Mouse (Mus musculus): ENCODE results near the gene Gm20388. TPM values are rescaled to one million over a fixed set of nuclear protein-coding genes. Genes with fewer than 3 reads are reported as not detected.
"Not testable (repeated sequence)": the region's sequence is repeated elsewhere in the genome, so short reads cannot be mapped to it uniquely, and the experiment has no call there.

Gm20388 gene
- polyA plus RNA-seq, 1 experiment from 2014 or later = 1.4 TPM

DNA sequence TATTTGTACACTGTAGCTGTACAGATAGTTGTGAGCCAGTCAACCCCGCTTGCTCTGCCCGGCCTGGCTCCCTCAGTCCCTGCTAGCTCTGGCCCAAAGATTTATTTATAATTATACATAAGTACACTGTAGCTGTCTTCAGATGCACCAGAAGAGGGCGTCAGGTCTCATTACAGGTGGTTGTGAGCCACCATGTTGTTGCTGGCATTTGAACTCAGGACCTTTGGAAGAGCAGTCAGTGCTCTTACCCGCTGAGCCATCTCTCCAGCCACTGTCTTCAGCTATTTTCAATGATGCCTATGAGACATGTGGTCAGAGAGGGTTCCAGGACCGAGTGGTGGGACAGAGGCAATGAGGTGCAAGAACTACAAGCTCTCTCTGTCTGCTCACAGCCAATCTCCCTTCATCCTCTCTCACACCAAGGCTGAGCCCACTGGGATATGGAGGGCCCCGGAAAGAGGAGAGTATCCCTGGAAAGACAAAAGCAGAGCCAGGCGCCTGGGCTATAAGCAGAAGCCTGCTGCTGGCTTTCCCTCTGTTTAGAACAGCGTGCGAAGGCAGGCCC, 1757.4 kb downstream of the Gm20388 start:
- H3K4me1 ChIP-seq (ENCODE audit: control insufficient read depth, low read depth, low read length); H3K4me2 ChIP-seq (ENCODE audit: low read depth, low read length); H3K9me3 ChIP-seq (replicated peaks; ENCODE audit: control insufficient read depth, low read length); H3K27ac ChIP-seq (ENCODE audit: low read length); H3K27me3 ChIP-seq (ENCODE audit: control insufficient read depth, insufficient read depth, low read depth, low read length); H3K36me3 ChIP-seq (ENCODE audit: control insufficient read depth, insufficient read depth); H3K4me3 ChIP-seq (ENCODE audit: low read depth, low read length); H3K9ac ChIP-seq (ENCODE audit: low read depth, low read length); ATAC-seq (ENCODE audit: low read depth): not testable (repeated sequence)
- 52% methylated on average over 9 of the region's 9 CpGs for WGBS (ENCODE audit: insufficient replicate concordance)

DNA sequence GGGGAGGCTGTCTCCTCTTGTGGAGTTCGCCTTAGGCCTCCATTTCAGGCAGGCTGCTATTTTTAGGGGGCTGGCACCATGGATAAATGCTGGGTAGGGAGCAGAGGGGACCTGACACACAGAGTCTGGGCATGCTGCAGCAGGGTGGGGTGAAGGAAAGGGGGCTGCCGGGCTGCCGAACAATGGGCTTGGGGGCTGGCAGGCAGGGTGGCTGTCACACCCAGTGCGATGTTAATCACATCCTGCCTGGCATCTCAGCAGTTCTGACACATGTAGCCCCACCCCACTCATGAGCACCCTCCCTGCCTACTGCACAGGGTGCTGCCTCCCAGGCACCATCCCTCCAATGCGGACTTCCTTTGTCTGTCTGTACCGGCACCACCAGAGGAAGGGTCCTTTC, 1757.9 kb downstream of the Gm20388 start:
- H3K4me2 ChIP-seq (ENCODE audit: low read depth, low read length) = no peak overlapping the region
- no peak for ATAC-seq (ENCODE audit: low read depth)
- H3K9ac ChIP-seq (ENCODE audit: low read depth, low read length) = no peak overlapping the region
- H3K4me3 ChIP-seq (ENCODE audit: low read depth, low read length) = no peak overlapping the region
- no peaks in the 10 kb centered on the region; the same call in 1 of the 2 replicates for H3K27me3 ChIP-seq (ENCODE audit: control insufficient read depth, insufficient read depth, low read depth, low read length)
- H3K9me3 ChIP-seq (replicated peaks; ENCODE audit: control insufficient read depth, low read length) = no peaks in the 10 kb centered on the region
- 11% methylated on average over 6 of the region's 6 CpGs for whole genome bisulfite sequencing (ENCODE audit: insufficient replicate concordance)
- H3K36me3 ChIP-seq (ENCODE audit: control insufficient read depth, insufficient read depth) = no peaks in the 10 kb centered on the region
- H3K4me1 ChIP-seq (ENCODE audit: control insufficient read depth, low read depth, low read length) = no peaks in the 10 kb centered on the region
- H3K27ac ChIP-seq (ENCODE audit: low read length) = no peak overlapping the region

GRCm38 (mm10) chr8:121669208-121669607, 1758.6 kb downstream of the Gm20388 start:
- Histone ChIP-seq H3K4me3 (ENCODE audit: low read depth, low read length) (no peak overlapping the region), H3K4me2 (ENCODE audit: low read depth, low read length) (no peak overlapping the region), H3K9ac (ENCODE audit: low read depth, low read length) (no peak overlapping the region), H3K9me3 (replicated peaks; ENCODE audit: control insufficient read depth, low read length) (no peaks in the 10 kb centered on the region), H3K27ac (ENCODE audit: low read length) (no peak overlapping the region), H3K4me1 (ENCODE audit: control insufficient read depth, low read depth, low read length) (no peaks in the 10 kb centered on the region), H3K36me3 (ENCODE audit: control insufficient read depth, insufficient read depth) (no peaks in the 10 kb centered on the region), H3K27me3 (ENCODE audit: control insufficient read depth, insufficient read depth, low read depth, low read length) (no peaks in the 10 kb centered on the region; the same call in 1 of the 2 replicates)
- no peak for ATAC-seq (ENCODE audit: low read depth)
- 13% methylated on average over 8 of the region's 8 CpGs for WGBS (ENCODE audit: insufficient replicate concordance)

GRCm38 (mm10) chr8:121673153-121673552, 1762.5 kb downstream of the Gm20388 start:
- 36% methylated on average over 4 of the region's 4 CpGs for WGBS (ENCODE audit: insufficient replicate concordance)
- no peak for ATAC-seq (ENCODE audit: low read depth)
- Histone ChIP-seq H3K4me1 (ENCODE audit: control insufficient read depth, low read depth, low read length) (no peaks in the 10 kb centered on the region), H3K36me3 (ENCODE audit: control insufficient read depth, insufficient read depth) (no peaks in the 10 kb centered on the region), H3K9ac (ENCODE audit: low read depth, low read length) (no peak overlapping the region), H3K27me3 (ENCODE audit: control insufficient read depth, insufficient read depth, low read depth, low read length) (no peaks in the 10 kb centered on the region; the same call in 1 of the 2 replicates), H3K4me2 (ENCODE audit: low read depth, low read length) (no peak overlapping the region), H3K4me3 (ENCODE audit: low read depth, low read length) (no peak overlapping the region), H3K27ac (ENCODE audit: low read length) (no peak overlapping the region), H3K9me3 (replicated peaks; ENCODE audit: control insufficient read depth, low read length) (no peaks in the 10 kb centered on the region)

- Histone ChIP-seq H3K27me3 (ENCODE audit: control insufficient read depth, insufficient read depth, low read depth, low read length) (no peaks in the 10 kb centered on the region), H3K9ac (ENCODE audit: low read depth, low read length) (no peak overlapping the region), H3K36me3 (ENCODE audit: control insufficient read depth, insufficient read depth) (no peaks in the 10 kb centered on the region), H3K4me3 (ENCODE audit: low read depth, low read length) (no peak overlapping the region), H3K4me1 (ENCODE audit: control insufficient read depth, low read depth, low read length) (no peaks in the 10 kb centered on the region), H3K9me3 (replicated peaks; ENCODE audit: control insufficient read depth, low read length) (no peaks in the 10 kb centered on the region), H3K27ac (ENCODE audit: low read length) (no peak overlapping the region), H3K4me2 (ENCODE audit: low read depth, low read length) (no peak overlapping the region)
- 55% methylated on average over 5 of the region's 5 CpGs for WGBS (ENCODE audit: insufficient replicate concordance)
- no peak for ATAC-seq (ENCODE audit: low read depth)
Measured at GRCm38 (mm10) chr8:121673917-121674316, 1763.3 kb downstream of the Gm20388 start.

GRCm38 (mm10) chr8:121674524-121674923, 1763.9 kb downstream of the Gm20388 start:
- H3K4me3 ChIP-seq (ENCODE audit: low read depth, low read length) = no peak overlapping the region
- H3K27ac ChIP-seq (ENCODE audit: low read length) = no peak overlapping the region
- H3K9ac ChIP-seq (ENCODE audit: low read depth, low read length) = no peak overlapping the region
- no peaks in the 10 kb centered on the region for H3K9me3 ChIP-seq (replicated peaks; ENCODE audit: control insufficient read depth, low read length)
- no peaks in the 10 kb centered on the region for H3K4me1 ChIP-seq (ENCODE audit: control insufficient read depth, low read depth, low read length)
- ATAC-seq (ENCODE audit: low read depth) = no peak
- no peaks in the 10 kb centered on the region for H3K27me3 ChIP-seq (ENCODE audit: control insufficient read depth, insufficient read depth, low read depth, low read length)
- H3K4me2 ChIP-seq (ENCODE audit: low read depth, low read length) = no peak overlapping the region
- 42% methylated on average over 5 of the region's 5 CpGs for WGBS (ENCODE audit: insufficient replicate concordance)
- no peaks in the 10 kb centered on the region for H3K36me3 ChIP-seq (ENCODE audit: control insufficient read depth, insufficient read depth)

DNA sequence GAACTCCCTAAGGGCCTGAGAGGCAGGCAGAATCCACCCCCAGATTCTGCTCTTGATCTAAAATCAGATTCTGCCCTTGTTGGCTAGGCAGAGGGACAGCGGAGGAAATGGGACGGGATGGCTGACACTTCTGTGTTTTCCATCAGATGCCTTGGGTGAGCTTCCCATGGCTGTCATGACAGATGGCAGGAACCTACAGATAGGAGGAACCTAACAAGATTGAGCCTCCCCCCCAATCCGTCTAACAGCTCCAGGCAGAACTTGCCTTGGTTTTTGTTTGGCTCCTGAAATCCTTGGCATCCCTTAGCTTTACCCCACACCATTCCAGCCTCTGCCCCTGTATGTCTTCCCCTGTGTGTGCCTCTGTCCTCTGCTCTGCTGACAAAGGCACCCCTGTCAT, 1764.5 kb downstream of the Gm20388 start:
- Histone ChIP-seq H3K36me3 (ENCODE audit: control insufficient read depth, insufficient read depth) (no peaks in the 10 kb centered on the region), H3K27ac (ENCODE audit: low read length) (no peak overlapping the region), H3K27me3 (ENCODE audit: control insufficient read depth, insufficient read depth, low read depth, low read length) (no peaks in the 10 kb centered on the region), H3K4me2 (ENCODE audit: low read depth, low read length) (no peak overlapping the region), H3K9me3 (replicated peaks; ENCODE audit: control insufficient read depth, low read length) (no peaks in the 10 kb centered on the region), H3K4me3 (ENCODE audit: low read depth, low read length) (no peak overlapping the region), H3K9ac (ENCODE audit: low read depth, low read length) (no peak overlapping the region), H3K4me1 (ENCODE audit: control insufficient read depth, low read depth, low read length) (no peaks in the 10 kb centered on the region)
- 58% methylated on average over 3 of the region's 3 CpGs for WGBS (ENCODE audit: insufficient replicate concordance)
- ATAC-seq (ENCODE audit: low read depth) = no peak

DNA sequence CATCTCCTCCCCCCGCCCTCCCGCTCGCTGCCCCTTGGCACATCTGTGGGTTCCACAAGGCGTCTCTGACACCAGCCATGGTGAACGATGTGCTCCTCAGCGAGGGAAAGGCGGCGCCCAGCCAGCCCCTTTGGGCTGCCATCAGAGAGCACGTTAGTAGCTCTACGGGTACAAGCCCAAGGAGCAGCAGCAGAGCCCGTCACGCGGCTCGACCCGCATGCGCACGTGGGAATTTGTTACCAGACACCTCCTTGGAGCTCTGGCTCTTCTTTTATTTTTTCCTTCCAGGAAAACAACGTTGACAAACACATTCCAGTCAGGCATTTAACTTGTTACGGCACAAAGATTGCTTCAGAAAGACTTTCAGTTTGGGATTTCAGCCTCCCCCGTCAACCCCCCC, 1765.1 kb downstream of the Gm20388 start:
- WGBS (ENCODE audit: insufficient replicate concordance) = 54% methylated on average over 20 of the region's 20 CpGs

DNA sequence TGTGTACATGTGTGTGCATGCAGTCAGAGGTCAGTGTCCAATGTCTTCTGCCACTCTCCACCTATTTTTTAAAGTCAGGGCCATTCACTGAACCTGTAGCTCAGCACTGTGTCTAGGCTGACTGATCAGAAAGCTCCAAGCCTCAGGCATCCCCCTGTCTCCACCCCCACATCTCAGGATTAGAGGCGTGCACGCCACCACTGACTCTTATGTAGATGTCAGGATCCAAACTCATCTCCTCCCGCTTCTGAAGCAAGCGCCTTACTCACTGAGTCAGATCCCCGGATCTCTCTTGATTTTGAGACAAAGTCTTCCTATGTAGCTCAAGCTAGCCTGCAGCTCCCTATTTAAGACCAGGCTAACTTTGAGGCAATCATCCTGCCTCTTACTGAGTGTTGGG, 1768.1 kb downstream of the Gm20388 start:
- no peaks in the 10 kb centered on the region; the same call in 1 of the 2 replicates for H3K27me3 ChIP-seq (ENCODE audit: control insufficient read depth, insufficient read depth, low read depth, low read length)
- H3K27ac ChIP-seq (ENCODE audit: low read length) = no peak overlapping the region
- no peaks in the 10 kb centered on the region for H3K36me3 ChIP-seq (ENCODE audit: control insufficient read depth, insufficient read depth)
- no peaks in the 10 kb centered on the region for H3K4me1 ChIP-seq (ENCODE audit: control insufficient read depth, low read depth, low read length)
- 63% methylated on average over 5 of the region's 5 CpGs for whole genome bisulfite sequencing (ENCODE audit: insufficient replicate concordance)
- no peaks in the 10 kb centered on the region for H3K9me3 ChIP-seq (replicated peaks; ENCODE audit: control insufficient read depth, low read length)
- ATAC-seq (ENCODE audit: low read depth) = no peak
- H3K4me2 ChIP-seq (ENCODE audit: low read depth, low read length) = no peak overlapping the region
- no peak overlapping the region for H3K9ac ChIP-seq (ENCODE audit: low read depth, low read length)
- no peak overlapping the region for H3K4me3 ChIP-seq (ENCODE audit: low read depth, low read length)

More for the DNA sequence above, 1765.1 kb downstream of the Gm20388 start:
- no peak for ATAC-seq (ENCODE audit: low read depth)
- no peak overlapping the region for H3K9ac ChIP-seq (ENCODE audit: low read depth, low read length)
- H3K4me1 ChIP-seq (ENCODE audit: control insufficient read depth, low read depth, low read length) = no peaks in the 10 kb centered on the region
- no peak overlapping the region for H3K4me2 ChIP-seq (ENCODE audit: low read depth, low read length)
- H3K27ac ChIP-seq (ENCODE audit: low read length) = no peak overlapping the region
- no peaks in the 10 kb centered on the region for H3K27me3 ChIP-seq (ENCODE audit: control insufficient read depth, insufficient read depth, low read depth, low read length)
- H3K9me3 ChIP-seq (replicated peaks; ENCODE audit: control insufficient read depth, low read length) = no peaks in the 10 kb centered on the region
- H3K36me3 ChIP-seq (ENCODE audit: control insufficient read depth, insufficient read depth) = no peaks in the 10 kb centered on the region
- no peak overlapping the region for H3K4me3 ChIP-seq (ENCODE audit: low read depth, low read length)

Measured in liver, embryonic 16.5 days (tissue).